Mouse (Mus musculus) limb, embryonic 11.5 days (tissue): Measurements from ENCODE around the gene Prcp. TPM values are rescaled to one million over a fixed set of nuclear protein-coding genes. Genes with fewer than 3 reads are reported as not detected.

ENCODE experiments used
- ATAC-seq: fragments of 200-750 bp; cut with Nextera tagmentation; 2 replicates; pipeline ENCODE4 v1.8.0; 2017; ENCODE audit warnings: low read depth; ENCODE audit not compliant: insufficient number of reproducible peaks, low FRiP score, low TSS enrichment
- DNase-seq: peaks from one replicate; pipeline ENCODE4 v3.0.0-alpha.2; 2015; ENCODE audit warnings: low spot score
- H3K27ac ChIP-seq: fragments of 300-500 bp; sonication (generic); replicated peaks from 2 replicates; pipeline ENCODE4 v1.5.1; 2014; ENCODE audit warnings: low read depth, mild to moderate bottlenecking, low read length
- H3K27me3 ChIP-seq: fragments of 300-500 bp; sonication (generic); 2 replicates; pipeline ENCODE4 v1.6.1; 2014; ENCODE audit warnings: mild to moderate bottlenecking, low read length, mixed read lengths; ENCODE audit not compliant: control insufficient read depth, insufficient read depth
- H3K36me3 ChIP-seq: fragments of 300-500 bp; sonication (generic); 2 replicates; pipeline ENCODE4 v1.6.1; 2014; ENCODE audit warnings: mild to moderate bottlenecking, low read length, moderate library complexity, mixed read lengths; ENCODE audit not compliant: control insufficient read depth, insufficient read depth
- H3K4me1 ChIP-seq: fragments of 300-500 bp; sonication (generic); 2 replicates; pipeline ENCODE4 v1.6.1; 2014; ENCODE audit warnings: low read length, mixed read lengths; ENCODE audit not compliant: control insufficient read depth, insufficient read depth
- H3K4me2 ChIP-seq: fragments of 300-500 bp; sonication (generic); 2 replicates; pipeline ENCODE4 v1.6.1; 2014; ENCODE audit warnings: low read depth, mild to moderate bottlenecking, moderate library complexity; ENCODE audit not compliant: severe bottlenecking
- H3K4me3 ChIP-seq: fragments of 300-500 bp; sonication (generic); 2 replicates; pipeline ENCODE4 v1.5.1; 2014; ENCODE audit warnings: low read depth, low read length
- H3K9ac ChIP-seq: fragments of 300-500 bp; sonication (generic); 2 replicates; pipeline ENCODE4 v1.6.1; 2014; ENCODE audit warnings: mild to moderate bottlenecking, low read length
- H3K9me3 ChIP-seq: fragments of 300-500 bp; sonication (generic); 2 replicates; pipeline ENCODE4 v1.6.1; 2016; ENCODE audit warnings: low read length; ENCODE audit not compliant: control insufficient read depth
- WGBS: fragments of 180-500 bp; shearing (Covaris S2); extraction: QIAGEN DNeasy Blood & Tissue Kit; methylation state at CpG from one replicate; pipeline ENCODE4 v1.1.7; 2014; 5-methylcytosine and 5-hydroxymethylcytosine counted together
- polyA plus RNA-seq: library from polyadenylated mRNA; unstranded; fragments of >200 nt; fragmentation: Nextera tagmentation; extraction: Ambion mirVana; gene quantifications from 2 replicates; pipeline ENCODE4 v1.2.1, GENCODE M21; 2014

Gene Prcp
- polyA plus RNA-seq, 1 experiment from 2014 or later = 23.5 TPM

- Histone ChIP-seq H3K9ac (no peak overlapping the region), H3K4me3 (no peak overlapping the region), H3K36me3 (no peaks in the 10 kb centered on the region), H3K27ac (no peak overlapping the region), H3K27me3 (no peaks in the 10 kb centered on the region), H3K4me2 (no peak overlapping the region), H3K4me1 (no peaks in the 10 kb centered on the region), H3K9me3 (no peaks in the 10 kb centered on the region)
- ATAC-seq = no peak
- DNase-seq = no peak
- WGBS = 79% methylated on average over 3 of the region's 3 CpGs
These were observed 26.0 kb upstream of the Prcp start for GRCm38 (mm10) chr7:92848246-92848645.

GRCm38 (mm10) chr7:92866526-92866925, 7.7 kb upstream of the Prcp start:
- H3K36me3 ChIP-seq = no peaks in the 10 kb centered on the region
- 47% methylated on average over 2 of the region's 2 CpGs for WGBS

GRCm38 (mm10) chr7:92870161-92870560, 4.1 kb upstream of the Prcp start:
- DNase-seq (no peak), ATAC-seq (no peak)
- H3K4me3 ChIP-seq = no peak overlapping the region
- H3K9me3 ChIP-seq = no peaks in the 10 kb centered on the region
- H3K27me3 ChIP-seq = no peaks in the 10 kb centered on the region
- H3K36me3 ChIP-seq = no peaks in the 10 kb centered on the region
- no peak overlapping the region for H3K27ac ChIP-seq
- H3K9ac ChIP-seq = no peak overlapping the region
- 81% methylated on average over 3 of the region's 3 CpGs for WGBS
- no peak overlapping the region for H3K4me2 ChIP-seq
- peaks cover 6% of the 10 kb centered on the region; the same call in 1 of the 2 replicates for H3K4me1 ChIP-seq

More at GRCm38 (mm10) chr7:92866526-92866925, 7.7 kb upstream of the Prcp start:
- H3K4me1 ChIP-seq = no peaks in the 10 kb centered on the region
- no peak overlapping the region for H3K9ac ChIP-seq
- no peak overlapping the region for H3K4me3 ChIP-seq
- ATAC-seq (no peak), DNase-seq (no peak)
- no peaks in the 10 kb centered on the region for H3K9me3 ChIP-seq
- no peak overlapping the region for H3K4me2 ChIP-seq
- no peaks in the 10 kb centered on the region for H3K27me3 ChIP-seq
- no peak overlapping the region for H3K27ac ChIP-seq

- Histone ChIP-seq H3K4me3 (no peak overlapping the region), H3K27ac (no peak overlapping the region), H3K27me3 (no peaks in the 10 kb centered on the region), H3K36me3 (no peaks in the 10 kb centered on the region), H3K9me3 (no peaks in the 10 kb centered on the region), H3K9ac (no peak overlapping the region), H3K4me2 (no peak overlapping the region), H3K4me1 (peaks cover 9% of the 10 kb centered on the region; the same call in 1 of the 2 replicates)
- DNase-seq = no peak
- ATAC-seq = no peak
- 94% methylated on average over 4 of the region's 4 CpGs for WGBS
These were observed 2.7 kb upstream of the Prcp start for GRCm38 (mm10) chr7:92871596-92871995.

GRCm38 (mm10) chr7:92874761-92875408, 615 bp downstream of the Prcp start:
- Histone ChIP-seq H3K4me2 (peak overlapping the region; percentile 68), H3K36me3 (no peaks in the 10 kb centered on the region), H3K4me1 (peaks cover 9% of the 10 kb centered on the region; the same call in 1 of the 2 replicates), H3K4me3 (peak overlapping the region; percentile 60), H3K9ac (peak overlapping the region; percentile 80), H3K9me3 (no peaks in the 10 kb centered on the region), H3K27ac (peak overlapping the region; percentile 96), H3K27me3 (no peaks in the 10 kb centered on the region)
- ATAC-seq = peak; percentile 90
- WGBS = under 1% methylated on average over 26 of the region's 29 CpGs
- peak; percentile 90 for DNase-seq

GRCm38 (mm10) chr7:92876066-92876465, 1.8 kb downstream of the Prcp start:
- Histone ChIP-seq H3K36me3 (no peaks in the 10 kb centered on the region), H3K27ac (0 out of 2 replicates have a peak overlapping the region, but pooled peaks have one; percentile 2), H3K4me1 (peaks cover 9% of the 10 kb centered on the region; the same call in 1 of the 2 replicates), H3K9ac (no peak overlapping the region), H3K27me3 (no peaks in the 10 kb centered on the region), H3K4me3 (peak overlapping the region; percentile 60), H3K4me2 (peak overlapping the region; percentile 68), H3K9me3 (no peaks in the 10 kb centered on the region)
- WGBS = 46% methylated on average over 3 of the region's 3 CpGs
- ATAC-seq = no peak
- DNase-seq = peak; percentile 30

GRCm38 (mm10) chr7:92876538-92876937, 2.3 kb downstream of the Prcp start:
- ATAC-seq = no peak
- peaks cover 9% of the 10 kb centered on the region; the same call in 1 of the 2 replicates for H3K4me1 ChIP-seq
- DNase-seq = peak; percentile 38
- H3K27ac ChIP-seq = peak overlapping the region; percentile 48; the same call in 1 of the 2 replicates
- peak overlapping the region; percentile 20 for H3K4me3 ChIP-seq
- peak overlapping the region; percentile 9; the same call in 1 of the 2 replicates for H3K9ac ChIP-seq
- 26% methylated on average over 7 of the region's 7 CpGs for WGBS
- H3K4me2 ChIP-seq = peak overlapping the region; percentile 42; the same call in 1 of the 2 replicates
- H3K27me3 ChIP-seq = no peaks in the 10 kb centered on the region
- H3K36me3 ChIP-seq = no peaks in the 10 kb centered on the region
- H3K9me3 ChIP-seq = no peaks in the 10 kb centered on the region

- no peak overlapping the region for H3K4me3 ChIP-seq
- no peak for ATAC-seq
- WGBS = 73% methylated on average over 7 of the region's 7 CpGs
- DNase-seq = no peak
- H3K27ac ChIP-seq = no peak overlapping the region
- no peak overlapping the region for H3K9ac ChIP-seq
- no peaks in the 10 kb centered on the region for H3K9me3 ChIP-seq
- no peak overlapping the region for H3K4me2 ChIP-seq
- peaks cover 3% of the 10 kb centered on the region; the same call in 1 of the 2 replicates for H3K4me1 ChIP-seq
- H3K36me3 ChIP-seq = no peaks in the 10 kb centered on the region
- no peaks in the 10 kb centered on the region for H3K27me3 ChIP-seq
These were observed 4.5 kb downstream of the Prcp start for GRCm38 (mm10) chr7:92878575-92879285.
